Mouse (Mus musculus) heart, embryonic 10.5 days (tissue): Measurements from ENCODE around the gene D17H6S53E. TPM values are rescaled to one million over a fixed set of nuclear protein-coding genes. Genes with fewer than 3 reads are reported as not detected.

ENCODE experiments used
- DNase-seq: peaks from one replicate; pipeline ENCODE4 v3.0.0-alpha.2; 2017; ENCODE audit warnings: low spot score
- H3K27ac ChIP-seq: fragments of 300-500 bp; sonication (generic); 2 replicates; pipeline ENCODE4 v1.5.1; 2016; ENCODE audit warnings: mild to moderate bottlenecking
- H3K27me3 ChIP-seq: fragments of 300-500 bp; sonication (generic); 2 replicates; pipeline ENCODE4 v1.6.1; 2016; ENCODE audit warnings: mild to moderate bottlenecking; ENCODE audit not compliant: poor library complexity, insufficient read depth, severe bottlenecking
- H3K36me3 ChIP-seq: fragments of 300-500 bp; sonication (generic); 2 replicates; pipeline ENCODE4 v1.6.1; 2016; ENCODE audit warnings: mild to moderate bottlenecking, moderate library complexity
- H3K4me1 ChIP-seq: fragments of 300-500 bp; sonication (generic); 2 replicates; pipeline ENCODE4 v1.6.1; 2016; ENCODE audit warnings: mild to moderate bottlenecking
- H3K4me3 ChIP-seq: fragments of 300-500 bp; sonication (generic); 2 replicates; pipeline ENCODE4 v1.5.1; 2016; ENCODE audit warnings: mild to moderate bottlenecking, moderate library complexity
- H3K9me3 ChIP-seq: fragments of 300-500 bp; sonication (generic); 2 replicates; pipeline ENCODE4 v1.6.1; 2016; ENCODE audit warnings: mild to moderate bottlenecking, moderate library complexity
- WGBS: fragments of 180-500 bp; shearing (Covaris S2); methylation state at CpG from one replicate; pipeline ENCODE4 v1.1.7; 2016; 5-methylcytosine and 5-hydroxymethylcytosine counted together
- polyA plus RNA-seq: library from polyadenylated mRNA; unstranded; fragments of >200 nt; fragmentation: Nextera tagmentation; extraction: Ambion mirVana; gene quantifications from 2 replicates; pipeline ENCODE4 v1.2.1, GENCODE M21; 2016

D17H6S53E gene
- polyA plus RNA-seq, 1 experiment from 2014 or later, result 7.4 TPM

DNA sequence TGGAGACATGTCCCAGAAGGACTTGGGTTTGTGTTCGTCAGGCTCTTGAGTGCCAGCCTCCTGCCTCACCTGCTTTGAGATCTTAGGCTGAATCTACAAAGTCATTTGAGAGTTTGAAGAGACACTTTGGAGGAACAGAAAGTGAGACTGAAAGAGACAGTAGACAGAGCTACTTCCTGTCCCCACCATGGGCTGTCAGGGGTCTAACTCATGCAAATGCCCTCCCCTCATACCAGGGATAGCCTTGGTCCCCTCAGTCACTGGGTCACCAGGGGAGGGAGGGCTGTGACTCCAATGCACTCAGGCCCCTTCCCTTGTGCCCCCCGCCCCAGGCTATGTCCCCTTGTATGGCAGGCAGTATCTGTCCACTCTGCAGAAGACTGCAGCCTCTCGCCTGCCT is 47.2 kb downstream of the D17H6S53E start:
- DNase-seq, result no peak
- WGBS, result 68% methylated on average over 3 of the region's 3 CpGs
- no peaks in the 10 kb centered on the region for H3K4me1 ChIP-seq
- H3K27ac ChIP-seq, result no peak overlapping the region
- H3K27me3 ChIP-seq, result peaks cover 15% of the 10 kb centered on the region; the same call in 1 of the 2 replicates
- no peaks in the 10 kb centered on the region for H3K36me3 ChIP-seq
- H3K4me3 ChIP-seq, result no peak overlapping the region
- no peaks in the 10 kb centered on the region for H3K9me3 ChIP-seq

GRCm38 (mm10) chr17:35174201-35174977 is 48.2 kb downstream of the D17H6S53E start:
- Histone ChIP-seq H3K36me3 (no peaks in the 10 kb centered on the region), H3K4me1 (0 out of 2 replicates have a peak, but pooled peaks cover 2% of the 10 kb centered on the region), H3K27ac (no peak overlapping the region), H3K4me3 (no peak overlapping the region), H3K9me3 (no peaks in the 10 kb centered on the region), H3K27me3 (peaks cover 15% of the 10 kb centered on the region; the same call in 1 of the 2 replicates)
- no peak for DNase-seq
- 70% methylated on average over 8 of the region's 8 CpGs for WGBS

GRCm38 (mm10) chr17:35175382-35175781 is 49.2 kb downstream of the D17H6S53E start:
- H3K9me3 ChIP-seq, result no peaks in the 10 kb centered on the region
- no peak overlapping the region for H3K4me3 ChIP-seq
- peaks cover 15% of the 10 kb centered on the region; the same call in 1 of the 2 replicates for H3K27me3 ChIP-seq
- 79% methylated on average over 6 of the region's 6 CpGs for WGBS
- no peaks in the 10 kb centered on the region for H3K36me3 ChIP-seq
- H3K27ac ChIP-seq, result no peak overlapping the region
- H3K4me1 ChIP-seq, result 0 out of 2 replicates have a peak, but pooled peaks cover 2% of the 10 kb centered on the region
- DNase-seq, result no peak

DNA sequence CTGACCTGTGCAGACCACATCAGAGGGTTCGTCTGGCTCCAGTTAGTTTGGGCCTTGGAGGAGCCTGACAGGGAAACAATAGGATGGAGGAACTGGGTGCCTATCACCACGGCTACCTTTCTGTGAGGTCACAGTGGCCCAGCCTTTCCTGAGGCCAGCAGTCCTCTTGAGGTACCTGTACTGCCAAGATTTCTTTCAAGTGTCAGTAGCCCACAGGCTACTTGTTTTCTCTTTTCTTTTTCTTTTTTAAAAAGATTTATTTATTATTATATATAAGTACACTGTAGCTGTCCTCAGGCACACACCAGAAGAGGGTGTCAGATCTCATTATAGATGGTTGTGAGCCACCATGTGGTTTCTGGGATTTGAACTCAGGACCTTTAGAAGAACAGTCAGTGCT is 49.8 kb downstream of the D17H6S53E start, which contains the start of gene Aif1:
Aif1 (minus strand) TSS at position 101 of the 400 bp plus-strand sequence.
- peaks cover 15% of the 10 kb centered on the region; the same call in 1 of the 2 replicates for H3K27me3 ChIP-seq
- no peaks in the 10 kb centered on the region for H3K9me3 ChIP-seq
- H3K36me3 ChIP-seq, result no peaks in the 10 kb centered on the region
- no peak within 1 kb of the TSS for H3K27ac ChIP-seq
- DNase-seq, result no peak
- H3K4me1 ChIP-seq, result 0 out of 2 replicates have a peak, but pooled peaks cover 2% of the 10 kb centered on the region
- no peak within 1 kb of the TSS for H3K4me3 ChIP-seq
- 55% methylated on average over 2 of the region's 2 CpGs for WGBS

Other genes with a start within 250 kb of the D17H6S53E start
- gene Zbtb12, start 246.9 kb upstream of the D17H6S53E start, polyA plus RNA-seq, result 2.2 and 4.1 TPM in 2 replicates
- gene Gm20547, start 244.3 kb upstream of the D17H6S53E start, polyA plus RNA-seq, result not detected in 2 replicates
- gene C2, start 228.1 kb upstream of the D17H6S53E start, polyA plus RNA-seq, result 0.67 and 1.6 TPM in 2 replicates
- gene Ehmt2, start 227.9 kb upstream of the D17H6S53E start, polyA plus RNA-seq, result 46.3 and 66.0 TPM in 2 replicates
- gene Slc44a4, start 211.9 kb upstream of the D17H6S53E start, polyA plus RNA-seq, result 0.10 and 0.41 TPM in 2 replicates
- gene Neu1, start 195.1 kb upstream of the D17H6S53E start, polyA plus RNA-seq, result 21.3 and 25.5 TPM in 2 replicates
- 0.20 TPM in 1 of 2 replicates, not detected in the other for gene Hspa1b, start 167.1 kb upstream of the D17H6S53E start, polyA plus RNA-seq
- gene Gm20481, start 156.5 kb upstream of the D17H6S53E start, polyA plus RNA-seq, result 0.52 TPM in 1 of 2 replicates, not detected in the other
- 1.8 and 2.4 TPM in 2 replicates for gene Hspa1a, start 154.2 kb upstream of the D17H6S53E start, polyA plus RNA-seq
- 1.6 and 1.7 TPM in 2 replicates for gene Hspa1l, start 153.7 kb upstream of the D17H6S53E start, polyA plus RNA-seq
- gene Lsm2, start 144.5 kb upstream of the D17H6S53E start, polyA plus RNA-seq, result 197 and 247 TPM in 2 replicates
- gene Vars, start 125.4 kb upstream of the D17H6S53E start, polyA plus RNA-seq, result 112 and 166 TPM in 2 replicates
- gene Vwa7, start 109.8 kb upstream of the D17H6S53E start, polyA plus RNA-seq, result 0.26 and 0.34 TPM in 2 replicates
- gene Sapcd1, start 98.4 kb upstream of the D17H6S53E start, polyA plus RNA-seq, result 3.3 and 4.0 TPM in 2 replicates
- 3.9 and 5.4 TPM in 2 replicates for gene Msh5, start 79.6 kb upstream of the D17H6S53E start, polyA plus RNA-seq
- gene Clic1, start 76.4 kb upstream of the D17H6S53E start, polyA plus RNA-seq, result 374 and 380 TPM in 2 replicates
- 192 and 290 TPM in 2 replicates for gene Ddah2, start 67.3 kb upstream of the D17H6S53E start, polyA plus RNA-seq
- gene Ly6g6c, start 61.0 kb upstream of the D17H6S53E start, polyA plus RNA-seq, result not detected in 2 replicates
- 0.63 and 1.0 TPM in 2 replicates for gene Mpig6b, start 60.2 kb upstream of the D17H6S53E start, polyA plus RNA-seq
- 0.18 and 0.39 TPM in 2 replicates for gene Ly6g6e, start 49.5 kb upstream of the D17H6S53E start, polyA plus RNA-seq
- gene Ly6g6d, start 48.3 kb upstream of the D17H6S53E start, polyA plus RNA-seq, result 2.5 and 2.6 TPM in 2 replicates
- gene Ly6g6f, start 40.8 kb upstream of the D17H6S53E start, polyA plus RNA-seq, result 0.91 and 1.0 TPM in 2 replicates
- 66.7 and 69.8 TPM in 2 replicates for gene Abhd16a, start 37.1 kb upstream of the D17H6S53E start, polyA plus RNA-seq
- gene Ly6g5c, start 18.1 kb upstream of the D17H6S53E start, polyA plus RNA-seq, result not detected in 2 replicates
- 0.73 and 0.99 TPM in 2 replicates for gene Ly6g5b, start 10.9 kb upstream of the D17H6S53E start, polyA plus RNA-seq
- gene Gpank1, start 4.9 kb upstream of the D17H6S53E start, polyA plus RNA-seq, result 17.1 and 24.5 TPM in 2 replicates
- gene Csnk2b, start 4.3 kb upstream of the D17H6S53E start, polyA plus RNA-seq, result 220 and 246 TPM in 2 replicates
- 3.0 and 72.5 TPM in 2 replicates for gene Apom, start 5.7 kb downstream of the D17H6S53E start, polyA plus RNA-seq
- gene Bag6, start 8.8 kb downstream of the D17H6S53E start, polyA plus RNA-seq, result 51.4 and 65.5 TPM in 2 replicates
- 137 and 161 TPM in 2 replicates for gene Prrc2a, start 38.5 kb downstream of the D17H6S53E start, polyA plus RNA-seq
- gene Aif1, start 49.7 kb downstream of the D17H6S53E start, polyA plus RNA-seq, result 0.85 and 2.1 TPM in 2 replicates
- 1.5 and 2.2 TPM in 2 replicates for gene Lst1, start 62.1 kb downstream of the D17H6S53E start, polyA plus RNA-seq
- 0.15 TPM in 1 of 2 replicates, not detected in the other for gene Ltb, start 68.1 kb downstream of the D17H6S53E start, polyA plus RNA-seq
- gene Tnf, start 75.6 kb downstream of the D17H6S53E start, polyA plus RNA-seq, result 0.15 TPM in 1 of 2 replicates, not detected in the other
- gene Lta, start 79.0 kb downstream of the D17H6S53E start, polyA plus RNA-seq, result not detected in 2 replicates
- gene Gm16181, start 94.5 kb downstream of the D17H6S53E start, polyA plus RNA-seq, result 0.30 TPM in 1 of 2 replicates, not detected in the other
- gene Atp6v1g2, start 107.3 kb downstream of the D17H6S53E start, polyA plus RNA-seq, result 6.5 and 10.1 TPM in 2 replicates
- 8.4 and 10.4 TPM in 2 replicates for gene Nfkbil1, start 109.4 kb downstream of the D17H6S53E start, polyA plus RNA-seq
- gene Ddx39b, start 115.4 kb downstream of the D17H6S53E start, polyA plus RNA-seq, result 367 and 489 TPM in 2 replicates
- 22.5 and 25.0 TPM in 2 replicates for gene H2-D1, start 136.4 kb downstream of the D17H6S53E start, polyA plus RNA-seq
- 0.80 and 1.2 TPM in 2 replicates for gene H2-Q1, start 194.0 kb downstream of the D17H6S53E start, polyA plus RNA-seq
- 11.2 and 15.9 TPM in 2 replicates for gene H2-Q2, start 215.9 kb downstream of the D17H6S53E start, polyA plus RNA-seq